Mouse (Mus musculus): ENCODE results near the gene Mef2c. TPM values are rescaled to one million over a fixed set of nuclear protein-coding genes. Genes with fewer than 3 reads are reported as not detected.

The Mef2c gene
- polyA plus RNA-seq, 1 experiment = 308 TPM

DNA sequence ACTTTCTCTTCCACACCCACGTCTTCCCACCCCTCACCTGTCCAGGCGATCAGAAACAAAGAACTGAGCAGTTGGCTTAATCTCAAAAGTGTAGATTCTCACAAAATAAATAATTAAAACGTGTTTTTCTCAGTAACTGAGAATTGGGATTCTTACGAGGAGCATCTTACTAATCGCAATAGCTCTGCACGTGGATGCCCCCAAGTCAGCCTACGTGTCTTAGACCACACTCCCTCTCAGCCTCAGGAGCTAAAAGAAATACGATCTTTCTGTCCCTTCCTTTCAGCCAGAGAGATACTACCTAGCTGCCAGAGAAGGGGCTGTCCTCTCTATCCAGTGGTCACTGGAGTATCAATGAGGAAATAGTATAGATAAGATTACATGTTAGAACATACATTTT, 106.3 kb downstream of the Mef2c start:
- TF ChIP-seq POLR2A (IDR thresholded peaks at IDR 0.05; ENCODE audit: extremely low read depth, insufficient read depth, low read length) (no peak), CTCF (IDR thresholded peaks at IDR 0.05; ENCODE audit: extremely low read depth, insufficient read depth, low read length) (no peak)

DNA sequence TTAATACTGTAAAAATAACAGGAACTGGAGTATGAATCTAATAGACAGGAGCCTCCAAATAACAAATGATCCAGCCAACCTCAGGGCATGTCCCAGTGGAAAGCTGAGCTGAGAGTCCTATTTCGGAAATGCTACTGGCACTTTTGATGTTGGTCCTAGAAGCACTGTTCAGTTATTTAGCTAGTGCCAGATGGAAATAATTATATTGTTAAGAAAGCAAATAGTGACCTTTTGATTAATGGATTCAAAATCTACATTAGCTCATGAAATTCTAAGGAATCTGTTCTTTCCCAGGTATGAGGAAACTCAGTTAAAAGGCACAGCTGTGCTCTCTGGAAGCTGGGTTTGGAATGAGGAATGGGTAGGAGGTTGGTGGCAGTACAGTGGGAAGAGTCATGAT, 108.4 kb downstream of the Mef2c start:
- Histone ChIP-seq H3K4me1 (ENCODE audit: control insufficient read depth, insufficient read depth, low read length) (peaks cover 11% of the 10 kb centered on the region), H3K27ac (ENCODE audit: insufficient read depth, low read length) (no peak overlapping the region), H3K4me3 (ENCODE audit: insufficient read depth, low read length) (no peak overlapping the region)
- no peak for TF ChIP-seq POLR2A (IDR thresholded peaks at IDR 0.05; ENCODE audit: extremely low read depth, insufficient read depth, low read length)
- TF ChIP-seq CTCF (IDR thresholded peaks at IDR 0.05; ENCODE audit: extremely low read depth, insufficient read depth, low read length) = no peak

More for the DNA sequence above, 106.3 kb downstream of the Mef2c start:
- H3K27ac ChIP-seq (ENCODE audit: insufficient read depth, low read length) = peak overlapping the region; percentile 29; the same call in 1 of the 2 replicates
- peaks cover 13% of the 10 kb centered on the region for H3K4me1 ChIP-seq (ENCODE audit: control insufficient read depth, insufficient read depth, low read length)
- no peak overlapping the region for H3K4me3 ChIP-seq (ENCODE audit: insufficient read depth, low read length)

DNA sequence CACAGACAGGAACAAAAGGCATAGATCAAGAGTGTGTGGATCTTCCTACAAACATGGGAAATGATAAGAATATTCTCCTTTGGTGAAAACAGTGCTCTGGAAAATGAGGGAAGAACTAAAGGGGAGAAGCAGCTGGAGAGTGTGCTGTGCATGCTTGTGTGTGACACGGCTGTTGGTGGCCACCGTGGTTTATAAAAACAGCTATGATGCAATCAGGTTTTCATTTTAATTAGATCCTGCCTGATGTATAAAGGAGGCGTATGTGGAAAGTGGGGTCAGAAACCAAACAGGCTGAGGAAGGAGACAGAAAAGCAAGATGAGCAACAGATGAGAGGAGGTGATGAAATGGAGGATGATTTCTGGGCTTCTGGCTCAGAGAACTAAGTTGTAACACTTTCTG, 112.0 kb downstream of the Mef2c start:
- peaks cover 7% of the 10 kb centered on the region; the same call in 1 of the 2 replicates for H3K4me1 ChIP-seq (ENCODE audit: control insufficient read depth, insufficient read depth, low read length)
- TF ChIP-seq CTCF (IDR thresholded peaks at IDR 0.05; ENCODE audit: extremely low read depth, insufficient read depth, low read length) (no peak), POLR2A (IDR thresholded peaks at IDR 0.05; ENCODE audit: extremely low read depth, insufficient read depth, low read length) (no peak)
- no peak overlapping the region for H3K4me3 ChIP-seq (ENCODE audit: insufficient read depth, low read length)
- H3K27ac ChIP-seq (ENCODE audit: insufficient read depth, low read length) = no peak overlapping the region

DNA sequence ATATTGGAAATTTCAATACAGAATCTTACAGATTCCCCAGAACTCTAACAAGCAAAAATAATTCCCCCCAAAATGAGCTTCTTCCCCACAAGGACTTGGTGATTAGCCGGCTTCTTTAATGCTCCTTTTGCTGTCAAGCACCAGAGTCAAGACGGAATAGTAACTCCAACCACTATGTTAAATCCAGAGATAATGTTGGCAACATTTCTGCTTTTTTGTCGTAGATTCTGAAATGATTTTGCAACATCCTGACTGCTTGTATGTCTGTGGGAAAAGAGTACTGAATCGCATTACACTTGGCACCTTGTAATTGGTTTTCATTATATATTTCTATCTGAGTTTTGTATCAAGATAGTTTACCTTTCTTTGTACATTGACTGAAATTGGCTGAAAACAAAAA, 120.8 kb downstream of the Mef2c start:
- TF ChIP-seq CTCF (IDR thresholded peaks at IDR 0.05; ENCODE audit: extremely low read depth, insufficient read depth, low read length) = no peak
- TF ChIP-seq POLR2A (IDR thresholded peaks at IDR 0.05; ENCODE audit: extremely low read depth, insufficient read depth, low read length) = no peak
- H3K4me3 ChIP-seq (ENCODE audit: insufficient read depth, low read length) = no peak overlapping the region
- no peak overlapping the region for H3K27ac ChIP-seq (ENCODE audit: insufficient read depth, low read length)
- H3K4me1 ChIP-seq (ENCODE audit: control insufficient read depth, insufficient read depth, low read length) = peaks cover 7% of the 10 kb centered on the region

DNA sequence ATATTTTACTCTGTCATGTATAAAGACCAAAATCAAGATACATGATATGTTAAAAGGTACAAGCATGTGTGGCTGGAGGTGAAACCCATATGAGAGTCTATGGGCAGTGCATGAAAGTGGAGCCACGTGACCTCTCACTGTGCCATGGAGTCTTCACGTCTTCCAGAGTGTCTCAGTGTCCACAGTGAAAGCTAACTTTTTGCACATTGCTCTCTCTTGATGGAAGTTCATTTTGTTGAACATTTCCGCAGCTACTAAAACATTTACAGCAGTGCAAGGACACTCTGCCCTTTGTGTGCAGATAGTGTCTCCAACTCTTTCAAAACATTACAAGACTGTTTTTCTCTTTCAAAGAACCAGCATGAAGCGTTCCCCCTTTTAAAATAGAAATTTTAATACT, 123.6 kb downstream of the Mef2c start:
- H3K4me1 ChIP-seq (ENCODE audit: control insufficient read depth, insufficient read depth, low read length) = peaks cover 4% of the 10 kb centered on the region
- TF ChIP-seq POLR2A (IDR thresholded peaks at IDR 0.05; ENCODE audit: extremely low read depth, insufficient read depth, low read length) = no peak
- TF ChIP-seq CTCF (IDR thresholded peaks at IDR 0.05; ENCODE audit: extremely low read depth, insufficient read depth, low read length) = no peak
- H3K4me3 ChIP-seq (ENCODE audit: insufficient read depth, low read length) = no peak overlapping the region
- no peak overlapping the region for H3K27ac ChIP-seq (ENCODE audit: insufficient read depth, low read length)

DNA sequence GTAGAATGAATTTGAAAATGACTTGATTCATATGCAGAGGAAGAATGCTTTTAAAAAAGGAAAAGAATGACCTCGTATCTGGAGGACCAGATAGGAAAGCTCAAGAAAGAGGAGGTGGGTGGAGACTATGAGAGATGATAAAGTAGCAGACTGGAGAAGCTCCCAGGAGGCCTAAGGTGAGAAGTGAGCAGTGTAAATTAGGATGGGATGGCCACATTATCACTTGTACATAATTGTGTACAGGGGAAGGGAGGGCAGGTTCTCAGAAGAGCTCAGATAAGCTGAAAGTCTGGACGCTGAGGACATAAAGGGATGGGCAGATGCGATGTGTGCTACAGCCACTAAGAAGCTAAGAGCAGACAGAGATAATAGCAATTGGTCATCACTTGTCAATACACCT, 124.3 kb downstream of the Mef2c start:
- Histone ChIP-seq H3K27ac (ENCODE audit: insufficient read depth, low read length) (no peak overlapping the region), H3K4me1 (ENCODE audit: control insufficient read depth, insufficient read depth, low read length) (peaks cover 5% of the 10 kb centered on the region), H3K4me3 (ENCODE audit: insufficient read depth, low read length) (no peak overlapping the region)
- TF ChIP-seq CTCF (IDR thresholded peaks at IDR 0.05; ENCODE audit: extremely low read depth, insufficient read depth, low read length) = no peak
- TF ChIP-seq POLR2A (IDR thresholded peaks at IDR 0.05; ENCODE audit: extremely low read depth, insufficient read depth, low read length) = no peak

DNA sequence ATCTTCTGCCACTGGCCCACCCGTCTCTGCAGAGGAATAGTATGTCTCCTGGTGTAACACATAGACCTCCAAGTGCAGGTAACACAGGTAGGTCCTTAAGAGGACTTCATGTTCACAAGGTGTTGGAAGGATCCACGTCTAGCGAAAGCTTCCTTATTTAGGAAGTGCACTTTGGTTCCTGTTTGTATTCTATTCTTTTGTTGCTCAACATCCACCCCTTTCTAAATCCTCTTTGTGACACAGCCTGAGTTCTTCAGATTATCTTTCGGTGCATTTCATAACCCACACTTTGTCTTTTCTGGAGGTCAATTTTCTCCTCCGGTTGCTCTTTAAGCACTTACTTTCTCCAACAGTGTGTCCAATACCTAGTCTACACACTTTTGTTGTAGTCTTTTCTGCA, 129.3 kb downstream of the Mef2c start:
- TF ChIP-seq POLR2A (IDR thresholded peaks at IDR 0.05; ENCODE audit: extremely low read depth, insufficient read depth, low read length) (no peak), CTCF (IDR thresholded peaks at IDR 0.05; ENCODE audit: extremely low read depth, insufficient read depth, low read length) (no peak)
- peaks cover 3% of the 10 kb centered on the region for H3K4me1 ChIP-seq (ENCODE audit: control insufficient read depth, insufficient read depth, low read length)
- no peak overlapping the region for H3K27ac ChIP-seq (ENCODE audit: insufficient read depth, low read length)
- H3K4me3 ChIP-seq (ENCODE audit: insufficient read depth, low read length) = no peak overlapping the region

GRCm38 (mm10) chr13:83635218-83635617, 131.4 kb downstream of the Mef2c start:
- Histone ChIP-seq H3K4me1 (ENCODE audit: control insufficient read depth, insufficient read depth, low read length) (peaks cover 3% of the 10 kb centered on the region), H3K27ac (ENCODE audit: insufficient read depth, low read length) (no peak overlapping the region), H3K4me3 (ENCODE audit: insufficient read depth, low read length) (no peak overlapping the region)
- TF ChIP-seq CTCF (IDR thresholded peaks at IDR 0.05; ENCODE audit: extremely low read depth, insufficient read depth, low read length) (no peak), POLR2A (IDR thresholded peaks at IDR 0.05; ENCODE audit: extremely low read depth, insufficient read depth, low read length) (no peak)

DNA sequence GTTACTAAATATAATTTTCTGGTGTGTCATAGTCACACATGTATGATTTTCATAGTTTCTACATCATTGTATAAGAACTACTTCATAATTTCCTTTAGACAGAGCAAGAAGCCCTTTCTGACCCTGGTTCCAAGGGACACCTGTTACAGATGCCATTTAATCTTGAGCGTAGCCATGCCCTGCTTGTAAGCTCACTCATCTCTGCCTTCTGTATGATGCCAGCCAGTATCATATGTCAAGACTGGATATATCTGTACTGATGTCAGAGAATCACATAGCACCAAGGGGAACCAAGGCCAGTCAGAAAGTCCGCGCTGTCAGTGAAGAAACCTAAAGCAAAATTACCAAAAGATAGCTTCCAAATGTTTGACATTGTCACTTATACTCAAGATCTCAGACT, 133.8 kb downstream of the Mef2c start:
- TF ChIP-seq CTCF (IDR thresholded peaks at IDR 0.05; ENCODE audit: extremely low read depth, insufficient read depth, low read length) (no peak), POLR2A (IDR thresholded peaks at IDR 0.05; ENCODE audit: extremely low read depth, insufficient read depth, low read length) (no peak)
- H3K4me3 ChIP-seq (ENCODE audit: insufficient read depth, low read length) = no peak overlapping the region

DNA sequence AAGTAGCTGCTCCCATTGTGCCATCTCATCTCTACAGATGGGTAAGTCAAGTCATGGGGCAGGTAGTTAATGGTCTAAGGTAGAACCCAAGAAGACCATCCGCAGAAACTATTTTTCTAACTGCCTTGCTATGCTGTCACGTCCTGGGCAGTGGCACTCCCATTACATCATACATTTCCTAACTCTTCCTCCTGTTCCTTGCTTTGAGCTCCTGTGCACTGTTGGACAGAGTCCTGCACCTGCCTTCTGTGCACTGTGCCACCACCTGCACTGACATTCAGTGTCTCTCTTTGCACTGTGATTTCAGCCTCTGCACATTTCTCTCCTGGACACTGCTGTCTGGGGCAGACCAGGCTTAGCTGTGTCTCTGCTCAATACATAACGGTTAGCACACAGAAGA, 134.9 kb downstream of the Mef2c start:
- Histone ChIP-seq H3K4me3 (ENCODE audit: insufficient read depth, low read length) (no peak overlapping the region), H3K4me1 (ENCODE audit: control insufficient read depth, insufficient read depth, low read length) (peaks cover 3% of the 10 kb centered on the region), H3K27ac (ENCODE audit: insufficient read depth, low read length) (no peak overlapping the region)
- TF ChIP-seq CTCF (IDR thresholded peaks at IDR 0.05; ENCODE audit: extremely low read depth, insufficient read depth, low read length) (no peak), POLR2A (IDR thresholded peaks at IDR 0.05; ENCODE audit: extremely low read depth, insufficient read depth, low read length) (no peak)

More for the DNA sequence above, 133.8 kb downstream of the Mef2c start:
- H3K4me1 ChIP-seq (ENCODE audit: control insufficient read depth, insufficient read depth, low read length) = peaks cover 3% of the 10 kb centered on the region
- no peak overlapping the region for H3K27ac ChIP-seq (ENCODE audit: insufficient read depth, low read length)
